9 mouse cellular contexts compared by ENCODE assay signal in genomic region chr17:25809606-25810340, GRCm38 (mm10). TPM values are rescaled to one million over a fixed set of nuclear protein-coding genes. Genes with fewer than 3 reads are reported as not detected.
DNase-seq lines count a peak whose midpoint lies in the region; ATAC-seq and TF ChIP-seq lines count a peak whose summit lies in the region.
"Had no signal": no experiment of that assay in that cellular context is flagged by ENCODE, and none has a peak within 500 bp of the region (broad histone marks: within the 10 kb centered on the region; RNA-seq: fewer than 3 reads in every experiment).

No protein-coding gene starts in this region.

- H3K9ac ChIP-seq in heart, adult 2 months (ENCODE audit: low read depth, low read length), result peak overlapping the region; percentile 28
- H3K9ac ChIP-seq in hindbrain, embryonic 12.5 days, result peak overlapping the region; percentile 92
- peak overlapping the region; percentile 96 for H3K9ac ChIP-seq in midbrain, embryonic 14.5 days (replicated peaks; ENCODE audit: low read length)

- DNase-seq in heart, adult 2 months, result no peak
- no peak for DNase-seq in heart, adult 18-20 months
- peak; percentile 64 for DNase-seq in right cerebral cortex, postnatal 25 days
- no peak for DNase-seq in right cerebral cortex, adult 18-20 months
- no peak for DNase-seq in midbrain, embryonic 14.5 days
- DNase-seq in gastrocnemius, adult 18-20 months (ENCODE audit: low spot score), result no peak
- DNase-seq in thymus, adult 18-20 months, result no peak

- intact Hi-C loops in heart, adult 2 months (cut with DNase I), result no loop called here

- peak overlapping the region; percentile 46 for H3K4me3 ChIP-seq in heart, adult 2 months
- peak overlapping the region; percentile 86 for H3K4me3 ChIP-seq in hindbrain, embryonic 12.5 days
- H3K4me3 ChIP-seq in midbrain, embryonic 14.5 days (replicated peaks; ENCODE audit: low read depth, low read length), result peak overlapping the region; percentile 86

- ATAC-seq in hindbrain, embryonic 12.5 days (ENCODE audit: low FRiP score), result peak; percentile 78
- ATAC-seq in midbrain, embryonic 14.5 days (ENCODE audit: low FRiP score, low TSS enrichment), result peak; percentile 35

- no peaks in the 10 kb centered on the region for H3K79me2 ChIP-seq in heart, adult 2 months (replicated peaks; ENCODE audit: control insufficient read depth, insufficient read depth, low read length)

- H3K9me3 ChIP-seq in hindbrain, embryonic 12.5 days (replicated peaks), result no peaks in the 10 kb centered on the region
- no peaks in the 10 kb centered on the region for H3K9me3 ChIP-seq in midbrain, embryonic 14.5 days (ENCODE audit: control insufficient read depth, low read length)

- no peaks in the 10 kb centered on the region; the same call in 1 of the 2 replicates for H3K4me1 ChIP-seq in heart, adult 2 months (ENCODE audit: control insufficient read depth, insufficient read depth, low read length)
- H3K4me1 ChIP-seq in hindbrain, embryonic 12.5 days, result peaks cover 43% of the 10 kb centered on the region
- peaks cover 41% of the 10 kb centered on the region for H3K4me1 ChIP-seq in midbrain, embryonic 14.5 days (ENCODE audit: control insufficient read depth, insufficient read depth, low read length)

- no peaks in the 10 kb centered on the region for H3K27me3 ChIP-seq in heart, adult 2 months (ENCODE audit: control insufficient read depth, insufficient read depth, low read length)
- peaks cover 16% of the 10 kb centered on the region for H3K27me3 ChIP-seq in hindbrain, embryonic 12.5 days
- no peaks in the 10 kb centered on the region for H3K27me3 ChIP-seq in midbrain, embryonic 14.5 days (ENCODE audit: control insufficient read depth, insufficient read depth, low read length)

- no peaks in the 10 kb centered on the region for H3K36me3 ChIP-seq in heart, adult 2 months (ENCODE audit: control insufficient read depth, insufficient read depth, low read length)
- H3K36me3 ChIP-seq in hindbrain, embryonic 12.5 days, result no peaks in the 10 kb centered on the region
- H3K36me3 ChIP-seq in midbrain, embryonic 14.5 days (ENCODE audit: control insufficient read depth, insufficient read depth, low read length), result no peaks in the 10 kb centered on the region

- no peak for TF ChIP-seq POLR2A in heart, adult 2 months (IDR thresholded peaks at IDR 0.05; ENCODE audit: insufficient read depth, low read depth, low read length)

- no peak overlapping the region for H3K27ac ChIP-seq in heart, adult 2 months
- peak overlapping the region; percentile 98 for H3K27ac ChIP-seq in hindbrain, embryonic 12.5 days
- H3K27ac ChIP-seq in midbrain, embryonic 14.5 days (replicated peaks; ENCODE audit: low read depth, low read length), result peak overlapping the region; percentile 99

- TF ChIP-seq EP300 in heart, adult 2 months (IDR thresholded peaks at IDR 0.05; ENCODE audit: insufficient read depth, low read depth, low read length), result no peak

- WGBS in heart, adult 2 months, result 16% methylated on average over 24 of the region's 25 CpGs
- WGBS in hindbrain, embryonic 12.5 days, result 4% methylated on average over 25 of the region's 25 CpGs
- WGBS in midbrain, embryonic 14.5 days, result 5% methylated on average over 25 of the region's 25 CpGs

- H3K4me2 ChIP-seq in hindbrain, embryonic 12.5 days (replicated peaks), result peak overlapping the region; percentile 84
- peak overlapping the region; percentile 95 for H3K4me2 ChIP-seq in midbrain, embryonic 14.5 days (ENCODE audit: low read length)

- no peak for TF ChIP-seq CTCF in heart, adult 2 months (IDR thresholded peaks at IDR 0.05)

RNA-seq across cellular contexts. Expression of gene Fbxl16, which starts 0.9 kb away (rescaled TPM):
- total RNA-seq in heart, adult 2 months (2021), result 1 to 10 TPM; 1.1 to 1.4 TPM
- polyA plus RNA-seq in heart, adult 2 months (2012; rRNA removed), result 2.3 and 3.2 TPM in 2 replicates
- 1 to 10 TPM; 1.5 to 1.7 TPM for total RNA-seq in heart, adult 18-20 months (2021)
- 22.8 and 23.5 TPM in 2 replicates for polyA plus RNA-seq in hindbrain, embryonic 12.5 days (2016; fragmentation: Nextera tagmentation; extraction: Ambion mirVana)
- polyA plus RNA-seq in midbrain, embryonic 14.5 days (2014; fragmentation: Nextera tagmentation; extraction: Ambion mirVana), result 37.2 and 39.8 TPM in 2 replicates
- under 1 TPM; 0.62 to 0.91 TPM for total RNA-seq in gastrocnemius, adult 18-20 months (2021)
- total RNA-seq: CH12.LX had no signal

RNA-seq across cellular contexts. Expression of gene Metrn, which starts 12.8 kb away (rescaled TPM):
- total RNA-seq in heart, adult 2 months (2021), result 10 to 100 TPM; 49.0 to 54.6 TPM
- 43.3 and 47.9 TPM in 2 replicates for polyA plus RNA-seq in heart, adult 2 months (2012; rRNA removed)
- 10 to 100 TPM; 55.0 to 76.0 TPM for total RNA-seq in heart, adult 18-20 months (2021)
- polyA plus RNA-seq in hindbrain, embryonic 12.5 days (2016; fragmentation: Nextera tagmentation; extraction: Ambion mirVana), result 62.2 and 71.0 TPM in 2 replicates
- polyA plus RNA-seq in midbrain, embryonic 14.5 days (2014; fragmentation: Nextera tagmentation; extraction: Ambion mirVana), result 5.8 and 9.7 TPM in 2 replicates
- total RNA-seq in gastrocnemius, adult 18-20 months (2021), result 10 to 100 TPM; 40.1 to 48.4 TPM

RNA-seq across cellular contexts. Expression of gene Wdr24, which starts 13.7 kb away (rescaled TPM):
- 10 to 100 TPM; 11.0 to 11.1 TPM for total RNA-seq in heart, adult 2 months (2021)
- polyA plus RNA-seq in heart, adult 2 months (2012; rRNA removed), result 20.4 and 22.9 TPM in 2 replicates
- 10 to 100 TPM in 1 of 2 experiments, 1 to 10 TPM in 1; 9.8 to 11.7 TPM for total RNA-seq in heart, adult 18-20 months (2021)
- 25.9 and 27.0 TPM in 2 replicates for polyA plus RNA-seq in hindbrain, embryonic 12.5 days (2016; fragmentation: Nextera tagmentation; extraction: Ambion mirVana)
- 30.0 and 31.7 TPM in 2 replicates for polyA plus RNA-seq in midbrain, embryonic 14.5 days (2014; fragmentation: Nextera tagmentation; extraction: Ambion mirVana)
- total RNA-seq in gastrocnemius, adult 18-20 months (2021), result 1 to 10 TPM; 9.6 to 9.8 TPM

RNA-seq across cellular contexts. Expression of gene AC134908.4, which starts 14.3 kb away (rescaled TPM):
- not detected for total RNA-seq in heart, adult 2 months (2021)
- polyA plus RNA-seq in heart, adult 2 months (2012; rRNA removed), result not detected in 2 replicates
- not detected for total RNA-seq in heart, adult 18-20 months (2021)
- polyA plus RNA-seq in hindbrain, embryonic 12.5 days (2016; fragmentation: Nextera tagmentation; extraction: Ambion mirVana), result 0.98 TPM in 1 of 2 replicates, not detected in the other
- polyA plus RNA-seq in midbrain, embryonic 14.5 days (2014; fragmentation: Nextera tagmentation; extraction: Ambion mirVana), result not detected in 2 replicates
- total RNA-seq in gastrocnemius, adult 18-20 months (2021), result not detected
- total RNA-seq: CH12.LX had no signal

RNA-seq across cellular contexts. Expression of gene Fam173a, which starts 17.1 kb away (rescaled TPM):
- 10 to 100 TPM; 30.8 to 38.3 TPM for total RNA-seq in heart, adult 2 months (2021)
- 49.7 and 63.6 TPM in 2 replicates for polyA plus RNA-seq in heart, adult 2 months (2012; rRNA removed)
- total RNA-seq in heart, adult 18-20 months (2021), result 10 to 100 TPM; 45.5 to 51.5 TPM
- polyA plus RNA-seq in hindbrain, embryonic 12.5 days (2016; fragmentation: Nextera tagmentation; extraction: Ambion mirVana), result 69.7 and 76.0 TPM in 2 replicates
- polyA plus RNA-seq in midbrain, embryonic 14.5 days (2014; fragmentation: Nextera tagmentation; extraction: Ambion mirVana), result 89.0 and 103 TPM in 2 replicates
- total RNA-seq in gastrocnemius, adult 18-20 months (2021), result 10 to 100 TPM; 42.2 to 46.8 TPM

Comparison
In these comparisons a context has a peak if more than half of its experiments do, and no peak if none do; other contexts are left out.
1. H3K9ac ChIP-seq: peak in every context shown above with its lines; median percentile 96 in midbrain, embryonic 14.5 days; 92 in hindbrain, embryonic 12.5 days; 28 in heart, adult 2 months.